Mouse (Mus musculus): Measurements from ENCODE around the gene Tmeff2.

DNA sequence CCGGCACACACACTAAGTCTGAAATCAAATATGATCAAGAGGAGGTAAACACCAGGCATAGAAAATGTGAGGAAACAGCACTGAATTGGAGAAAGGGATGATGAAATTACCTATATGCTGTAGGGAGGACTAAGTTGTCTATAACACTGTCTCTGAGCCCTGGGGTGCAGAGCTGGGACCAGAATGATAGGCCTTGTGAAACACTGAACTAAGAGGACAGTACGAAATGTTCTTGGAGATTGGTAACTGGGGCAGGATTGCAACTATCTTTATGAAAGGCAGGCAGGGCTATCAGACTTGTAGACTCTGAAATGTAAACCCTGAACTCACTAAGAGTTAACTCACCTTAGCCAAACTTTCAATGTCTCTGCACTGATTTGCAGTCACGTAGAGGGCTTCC is 242.3 kb downstream of the Tmeff2 start:
- TF ChIP-seq CTCF (IDR thresholded peaks at IDR 0.05; ENCODE audit: control insufficient read depth, insufficient read depth, insufficient replicate concordance, low read depth, low read length) = no peak
- no peak for TF ChIP-seq POLR2A (IDR thresholded peaks at IDR 0.05; ENCODE audit: control insufficient read depth, low read depth, low read length)
